Mouse (Mus musculus) left cerebral cortex, postnatal 4 days (tissue): ENCODE measurements at regions not wholly inside any gene's neighbourhood (a gene's known extent, or its start where the extent isn't known, plus 50 kb on each side); places are given as distances from the start of the nearest gene placed in this dataset.

ENCODE experiments used
- DNase-seq: peaks from one replicate; pipeline ENCODE4 v3.0.0-alpha.2; 2022
- intact Hi-C: fragments of 180-260 bp; cut with DNase I; formaldehyde crosslinking; loops from one replicate; pipeline ENCODE4 v1.15.1; 2025

- no peak for DNase-seq
- intact Hi-C loops = no loop called here
Measured at GRCm38 (mm10) chr4:69898831-69899230, 511.4 kb downstream of the Cdk5rap2 start.

DNA sequence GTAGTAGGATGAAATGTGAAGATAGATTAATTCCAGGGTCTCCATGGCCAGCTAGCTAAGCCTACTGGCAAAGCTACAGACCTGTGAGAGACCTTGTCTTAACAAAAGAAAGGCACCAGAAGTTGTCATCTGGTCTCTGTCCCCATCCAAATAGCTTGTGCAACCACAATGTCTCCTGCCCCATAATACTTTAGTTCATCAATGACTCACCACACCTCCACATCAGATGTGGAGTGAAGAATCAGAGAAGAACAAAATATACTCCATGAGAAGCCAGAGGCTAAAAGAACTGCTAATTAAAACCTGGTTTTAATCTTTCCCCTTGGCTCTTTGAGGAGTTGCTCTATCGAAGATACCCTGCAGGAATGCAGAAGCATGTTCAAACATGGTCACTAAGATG, 514.1 kb downstream of the Cdk5rap2 start:
- intact Hi-C loops = no loop called here
- no peak for DNase-seq

DNA sequence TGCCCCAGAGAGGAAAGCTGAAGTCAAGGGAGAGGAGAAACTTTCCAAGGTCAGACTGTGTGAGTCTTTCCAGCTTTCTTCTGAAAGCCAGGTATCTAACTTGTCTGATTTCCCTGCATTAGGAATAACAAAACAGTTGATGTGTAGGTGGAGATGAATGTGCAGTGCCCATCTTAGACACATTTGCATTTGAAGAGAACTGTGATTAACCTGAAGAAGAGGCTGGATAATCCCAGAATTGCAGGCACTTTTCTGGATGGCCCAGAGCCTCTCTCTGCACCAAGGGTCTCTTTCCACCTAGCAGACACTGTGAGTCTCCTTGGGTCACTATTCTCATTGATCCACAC, 517.4 kb downstream of the Cdk5rap2 start:
- intact Hi-C loops = no loop called here
- DNase-seq = no peak

GRCm38 (mm10) chr4:69891898-69892828, 518.1 kb downstream of the Cdk5rap2 start:
- intact Hi-C loops = no loop called here

GRCm38 (mm10) chr4:69890655-69891054, 519.6 kb downstream of the Cdk5rap2 start:
- intact Hi-C loops = no loop called here
- DNase-seq = no peak

More at GRCm38 (mm10) chr4:69891898-69892828, 518.1 kb downstream of the Cdk5rap2 start:
- DNase-seq = no peak

- DNase-seq = peak; percentile 5
- intact Hi-C loops = no loop called here
Measured at GRCm38 (mm10) chr4:69889931-69890634, 520.2 kb downstream of the Cdk5rap2 start.

- DNase-seq = no peak
- intact Hi-C loops = no loop called here
Measured at GRCm38 (mm10) chr4:69876734-69877133, 533.5 kb downstream of the Cdk5rap2 start.

GRCm38 (mm10) chr4:69870638-69871037, 539.6 kb downstream of the Cdk5rap2 start:
- DNase-seq = no peak
- intact Hi-C loops = no loop called here

DNA sequence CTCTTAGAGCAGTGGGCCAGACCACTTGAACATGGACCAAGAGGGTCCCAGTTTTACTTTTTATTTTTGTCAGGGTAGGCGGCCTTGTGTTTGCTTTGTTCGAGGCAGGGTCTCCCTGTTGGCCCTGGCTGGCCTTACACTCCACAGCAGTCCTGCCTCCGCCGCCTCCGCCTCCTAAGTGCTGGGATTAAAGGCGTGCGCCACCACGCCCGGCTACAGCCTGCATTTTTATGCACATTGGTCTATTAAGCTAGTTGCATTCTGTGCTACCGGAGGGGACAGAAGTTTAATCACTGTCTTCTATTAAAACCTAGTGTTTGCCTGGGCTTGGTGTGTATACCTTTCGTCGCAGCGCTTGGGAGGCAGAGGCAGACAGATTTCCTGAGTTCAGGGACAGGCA, 555.2 kb downstream of the Cdk5rap2 start:
- no peak for DNase-seq
- intact Hi-C loops = no loop called here

GRCm38 (mm10) chr4:69852637-69853036, 557.6 kb downstream of the Cdk5rap2 start:
- intact Hi-C loops = no loop called here
- no peak for DNase-seq

- DNase-seq = no peak
- intact Hi-C loops = no loop called here
Measured at GRCm38 (mm10) chr4:69849423-69849822, 560.8 kb downstream of the Cdk5rap2 start.

- intact Hi-C loops = no loop called here
- DNase-seq = no peak
Measured at GRCm38 (mm10) chr4:69839868-69840267, 570.4 kb downstream of the Cdk5rap2 start.

- intact Hi-C loops = no loop called here
- no peak for DNase-seq
Measured at GRCm38 (mm10) chr4:69838940-69839339, 571.3 kb downstream of the Cdk5rap2 start.

DNA sequence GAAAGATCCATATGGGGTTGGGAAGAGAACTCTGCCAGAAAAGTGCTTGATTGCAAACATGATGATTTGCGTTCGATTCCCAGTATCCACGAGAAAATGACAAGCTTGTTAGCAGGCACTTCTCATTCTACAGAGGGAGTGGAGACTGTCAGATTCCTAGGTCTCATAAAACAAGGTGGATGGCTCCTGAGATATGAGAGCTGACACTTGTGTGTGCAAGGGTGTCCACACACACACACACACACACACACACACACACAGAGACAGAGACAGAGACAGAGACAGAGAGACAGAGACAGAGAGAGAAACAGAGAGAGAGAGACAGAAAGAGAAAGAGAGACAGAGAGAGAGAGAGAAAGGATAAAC, 585.4 kb downstream of the Cdk5rap2 start:
- intact Hi-C loops = no loop called here
- DNase-seq = no peak

DNA sequence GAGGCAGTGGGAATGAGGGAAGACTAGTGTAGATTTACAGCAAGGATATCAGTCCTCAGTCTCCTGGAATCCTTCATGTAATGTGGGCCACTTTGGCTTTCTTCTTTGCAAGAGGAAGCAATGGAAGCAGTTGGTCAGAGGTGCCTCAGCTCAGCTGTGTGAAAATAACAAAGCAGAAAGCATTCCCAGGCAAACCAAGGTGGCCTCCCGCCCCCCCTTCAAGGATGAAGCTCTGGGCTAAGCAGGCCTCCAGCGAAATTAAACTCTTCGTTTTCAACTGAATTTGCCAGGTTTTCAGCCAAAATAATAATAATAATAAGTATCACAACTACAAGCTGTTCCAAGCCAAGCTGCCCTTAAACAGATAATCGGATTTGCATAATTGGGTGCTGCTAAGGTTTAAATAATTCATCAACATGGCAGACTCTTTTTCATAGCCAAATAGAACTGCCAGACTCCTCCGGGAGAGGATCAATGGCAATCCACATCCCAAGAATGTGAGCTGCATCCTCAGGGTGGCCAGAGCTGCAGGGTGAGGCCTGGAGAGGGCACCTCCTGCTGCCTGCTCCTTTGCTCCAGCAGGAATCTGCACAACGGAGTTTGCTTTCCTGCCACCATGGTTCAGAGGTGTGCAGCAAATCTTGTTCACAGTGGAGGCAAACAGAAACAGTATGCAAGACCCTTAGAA, 585.9 kb downstream of the Cdk5rap2 start:
- intact Hi-C loops = no loop called here
- DNase-seq = no peak

- DNase-seq = no peak
- intact Hi-C loops = no loop called here
Measured at GRCm38 (mm10) chr4:69823311-69823940, 586.8 kb downstream of the Cdk5rap2 start.

DNA sequence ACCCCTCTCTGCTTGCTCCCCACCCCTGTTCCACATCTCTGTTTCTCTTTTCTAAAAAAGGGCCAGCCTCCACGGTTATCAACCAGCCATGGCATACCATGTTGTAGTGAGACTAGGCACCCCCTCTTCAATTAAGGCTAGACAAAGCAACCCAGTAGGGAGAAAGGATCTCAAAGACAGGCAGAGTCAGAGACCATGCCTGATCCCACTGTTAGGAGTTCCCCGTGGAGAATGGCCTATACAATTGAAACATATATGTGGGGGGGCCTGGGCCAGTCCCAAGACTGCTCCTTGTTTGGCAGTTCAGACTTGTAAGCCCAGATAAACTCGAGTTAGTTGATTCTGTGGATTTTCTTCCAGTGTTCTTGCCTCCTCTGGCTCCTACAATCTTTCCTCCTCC, 591.4 kb downstream of the Cdk5rap2 start:
- intact Hi-C loops = no loop called here
- no peak for DNase-seq

- DNase-seq = peak; percentile 21
- intact Hi-C loops = no loop called here
Measured at GRCm38 (mm10) chr4:69785481-69786050, 624.7 kb downstream of the Cdk5rap2 start.

GRCm38 (mm10) chr4:69781258-69781657, 629.0 kb downstream of the Cdk5rap2 start:
- intact Hi-C loops = no loop called here

GRCm38 (mm10) chr4:69761841-69762240, 648.4 kb downstream of the Cdk5rap2 start:
- intact Hi-C loops = no loop called here
- no peak for DNase-seq

More at GRCm38 (mm10) chr4:69781258-69781657, 629.0 kb downstream of the Cdk5rap2 start:
- no peak for DNase-seq

DNA sequence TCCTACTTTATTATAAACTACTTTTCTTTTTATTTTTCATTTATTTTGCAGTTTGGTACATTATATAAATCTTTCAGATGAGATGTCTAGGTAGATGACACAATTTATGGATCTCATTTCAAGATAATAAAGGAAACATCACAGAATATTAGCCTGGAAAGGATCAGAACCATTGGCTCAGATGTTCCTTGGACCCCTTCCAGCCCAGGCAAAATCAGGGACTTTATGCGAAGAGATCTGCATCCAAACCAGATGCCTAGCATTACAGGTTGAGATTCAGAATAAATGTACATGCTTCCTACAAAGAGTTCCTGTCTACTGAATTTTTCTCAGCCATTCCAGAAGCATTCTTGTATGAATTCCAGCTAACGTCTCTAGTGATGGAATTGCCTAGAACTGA, 650.6 kb downstream of the Cdk5rap2 start:
- peak; percentile 7 for DNase-seq
- intact Hi-C loops = no loop called here
